Mouse (Mus musculus): ENCODE results near the gene Gna13. TPM values are rescaled to one million over a fixed set of nuclear protein-coding genes. Genes with fewer than 3 reads are reported as not detected.

The Gna13 gene
- polyA plus RNA-seq, 1 experiment from 2014 or later: 18.5 TPM

- 23% methylated on average over 5 of the region's 5 CpGs for WGBS
- peaks cover 12% of the 10 kb centered on the region for H3K4me1 ChIP-seq
- no peak overlapping the region for H3K27ac ChIP-seq (replicated peaks)
- H3K9me3 ChIP-seq: no peaks in the 10 kb centered on the region
- peaks cover 39% of the 10 kb centered on the region for H3K36me3 ChIP-seq
- no peak overlapping the region for H3K4me3 ChIP-seq
- 0 out of 2 replicates have a peak, but pooled peaks have one; percentile 53 for ATAC-seq (replicated peaks)
- H3K9ac ChIP-seq (replicated peaks): no peak overlapping the region
- H3K27me3 ChIP-seq: no peaks in the 10 kb centered on the region
- peak overlapping the region; percentile 53; the same call in 1 of the 2 replicates for H3K4me2 ChIP-seq (replicated peaks)
Measured at GRCm38 (mm10) chr11:109439209-109439608, 76.6 kb downstream of the Gna13 start.

GRCm38 (mm10) chr11:109439829-109440340 is 77.3 kb downstream of the Gna13 start:
- H3K4me3 ChIP-seq: peak overlapping the region; percentile 42
- peak overlapping the region; percentile 43 for H3K9ac ChIP-seq (replicated peaks)
- 1% methylated on average over 32 of the region's 32 CpGs for WGBS
- H3K4me1 ChIP-seq: peaks cover 12% of the 10 kb centered on the region
- H3K27me3 ChIP-seq: no peaks in the 10 kb centered on the region
- H3K4me2 ChIP-seq (replicated peaks): peak overlapping the region; percentile 53
- H3K9me3 ChIP-seq: no peaks in the 10 kb centered on the region
- peaks cover 33% of the 10 kb centered on the region for H3K36me3 ChIP-seq
- ATAC-seq (replicated peaks): peak; percentile 64; the same call in 1 of the 2 replicates
- H3K27ac ChIP-seq (replicated peaks): no peak overlapping the region

GRCm38 (mm10) chr11:109440641-109441040 is 78.0 kb downstream of the Gna13 start:
- Histone ChIP-seq H3K27ac (replicated peaks) (no peak overlapping the region), H3K27me3 (no peaks in the 10 kb centered on the region), H3K4me2 (replicated peaks) (peak overlapping the region; percentile 53; the same call in 1 of the 2 replicates), H3K36me3 (peaks cover 25% of the 10 kb centered on the region), H3K4me1 (peaks cover 12% of the 10 kb centered on the region), H3K4me3 (no peak overlapping the region), H3K9me3 (no peaks in the 10 kb centered on the region), H3K9ac (replicated peaks) (peak overlapping the region; percentile 43; the same call in 1 of the 2 replicates)
- 64% methylated on average over 4 of the region's 4 CpGs for WGBS
- no peak for ATAC-seq (replicated peaks)

GRCm38 (mm10) chr11:109441119-109441518 is 78.5 kb downstream of the Gna13 start:
- H3K27ac ChIP-seq (replicated peaks): no peak overlapping the region
- peaks cover 22% of the 10 kb centered on the region for H3K36me3 ChIP-seq
- H3K27me3 ChIP-seq: no peaks in the 10 kb centered on the region
- H3K9me3 ChIP-seq: no peaks in the 10 kb centered on the region
- H3K9ac ChIP-seq (replicated peaks): no peak overlapping the region
- ATAC-seq (replicated peaks): no peak
- H3K4me3 ChIP-seq: no peak overlapping the region
- WGBS: 54% methylated on average over 3 of the region's 3 CpGs
- no peak overlapping the region for H3K4me2 ChIP-seq (replicated peaks)
- peaks cover 12% of the 10 kb centered on the region for H3K4me1 ChIP-seq

GRCm38 (mm10) chr11:109442166-109442730 is 79.6 kb downstream of the Gna13 start:
- 73% methylated on average over 5 of the region's 5 CpGs for WGBS
- no peak for ATAC-seq (replicated peaks)
- no peaks in the 10 kb centered on the region for H3K9me3 ChIP-seq
- no peak overlapping the region for H3K27ac ChIP-seq (replicated peaks)
- no peak overlapping the region for H3K4me2 ChIP-seq (replicated peaks)
- H3K27me3 ChIP-seq: no peaks in the 10 kb centered on the region
- peaks cover 12% of the 10 kb centered on the region for H3K36me3 ChIP-seq
- peaks cover 12% of the 10 kb centered on the region for H3K4me1 ChIP-seq
- no peak overlapping the region for H3K9ac ChIP-seq (replicated peaks)
- no peak overlapping the region for H3K4me3 ChIP-seq

- Histone ChIP-seq H3K36me3 (no peaks in the 10 kb centered on the region), H3K27me3 (no peaks in the 10 kb centered on the region), H3K4me3 (no peak overlapping the region), H3K9ac (replicated peaks) (no peak overlapping the region), H3K27ac (replicated peaks) (no peak overlapping the region), H3K4me2 (replicated peaks) (no peak overlapping the region), H3K4me1 (peaks cover 12% of the 10 kb centered on the region), H3K9me3 (no peaks in the 10 kb centered on the region)
- 91% methylated on average over 8 of the region's 8 CpGs for WGBS
- no peak for ATAC-seq (replicated peaks)
Measured at GRCm38 (mm10) chr11:109443468-109444263, 81.0 kb downstream of the Gna13 start.

- H3K9ac ChIP-seq (replicated peaks): no peak overlapping the region
- 0 out of 2 replicates have a peak, but pooled peaks have one; percentile 17 for ATAC-seq (replicated peaks)
- no peak overlapping the region for H3K27ac ChIP-seq (replicated peaks)
- 46% methylated on average over 7 of the region's 7 CpGs for WGBS
- H3K4me3 ChIP-seq: no peak overlapping the region
- H3K27me3 ChIP-seq: no peaks in the 10 kb centered on the region
- no peaks in the 10 kb centered on the region for H3K9me3 ChIP-seq
- H3K36me3 ChIP-seq: no peaks in the 10 kb centered on the region
- no peak overlapping the region for H3K4me2 ChIP-seq (replicated peaks)
- H3K4me1 ChIP-seq: peaks cover 10% of the 10 kb centered on the region
Measured at GRCm38 (mm10) chr11:109444600-109444999, 82.0 kb downstream of the Gna13 start.

- WGBS: 41% methylated on average over 13 of the region's 13 CpGs
- Histone ChIP-seq H3K4me1 (0 out of 2 replicates have a peak, but pooled peaks cover under 1% of the 10 kb centered on the region), H3K36me3 (no peaks in the 10 kb centered on the region), H3K27ac (replicated peaks) (no peak overlapping the region), H3K4me2 (replicated peaks) (no peak overlapping the region), H3K9ac (replicated peaks) (no peak overlapping the region), H3K27me3 (no peaks in the 10 kb centered on the region), H3K4me3 (no peak overlapping the region), H3K9me3 (no peaks in the 10 kb centered on the region)
- ATAC-seq (replicated peaks): peak; percentile 61; the same call in 1 of the 2 replicates
Measured at GRCm38 (mm10) chr11:109445438-109446035, 82.9 kb downstream of the Gna13 start.

Other genes starting within 250 kb of the Gna13 start
- gene E030025P04Rik, start 218.5 kb upstream of the Gna13 start, polyA plus RNA-seq (2015; fragmentation: Nextera tagmentation; extraction: Ambion mirVana): not detected in 2 replicates
- 5.4 and 6.5 TPM in 2 replicates for gene Rgs9, start 64.7 kb upstream of the Gna13 start, polyA plus RNA-seq (2015; fragmentation: Nextera tagmentation; extraction: Ambion mirVana)
- gene 9930022D16Rik, start 51.1 kb downstream of the Gna13 start, polyA plus RNA-seq (2015; fragmentation: Nextera tagmentation; extraction: Ambion mirVana): not detected in 2 replicates
- gene Amz2, start 63.1 kb downstream of the Gna13 start, polyA plus RNA-seq (2015; fragmentation: Nextera tagmentation; extraction: Ambion mirVana): 67.3 and 72.6 TPM in 2 replicates
- gene Arsg, start 110.5 kb downstream of the Gna13 start, polyA plus RNA-seq (2015; fragmentation: Nextera tagmentation; extraction: Ambion mirVana): 4.0 and 6.0 TPM in 2 replicates
- gene Slc16a6, start 110.8 kb downstream of the Gna13 start, polyA plus RNA-seq (2015; fragmentation: Nextera tagmentation; extraction: Ambion mirVana): 3.7 and 5.1 TPM in 2 replicates
- 12.1 and 13.0 TPM in 2 replicates for gene Wipi1, start 249.1 kb downstream of the Gna13 start, polyA plus RNA-seq (2015; fragmentation: Nextera tagmentation; extraction: Ambion mirVana)

All from forebrain, embryonic 15.5 days (tissue).